Mouse (Mus musculus) mesoderm, embryonic 11.5 days (tissue): ENCODE data around the gene Hnf4a.
A peak's percentile ranks its signal among the peaks of the same experiment; 100 is the strongest.
"Not testable (repeated sequence)": the region's sequence is repeated elsewhere in the genome, so short reads cannot be mapped to it uniquely, and the experiment has no call there.

ENCODE experiments used
- DNase-seq: peaks from one replicate; pipeline ENCODE4 v3.0.0-alpha.2; 2012; ENCODE audit warnings: low read depth, low spot score

The Hnf4a gene

GRCm38 (mm10) chr2:163506300-163507004 is at the start of gene Hnf4a:
Hnf4a (plus strand) TSS chr2:163506808.
- DNase-seq: no peak

- DNase-seq: no peak
Measured at GRCm38 (mm10) chr2:163458539-163459265, 47.9 kb upstream of the Hnf4a start.

DNA sequence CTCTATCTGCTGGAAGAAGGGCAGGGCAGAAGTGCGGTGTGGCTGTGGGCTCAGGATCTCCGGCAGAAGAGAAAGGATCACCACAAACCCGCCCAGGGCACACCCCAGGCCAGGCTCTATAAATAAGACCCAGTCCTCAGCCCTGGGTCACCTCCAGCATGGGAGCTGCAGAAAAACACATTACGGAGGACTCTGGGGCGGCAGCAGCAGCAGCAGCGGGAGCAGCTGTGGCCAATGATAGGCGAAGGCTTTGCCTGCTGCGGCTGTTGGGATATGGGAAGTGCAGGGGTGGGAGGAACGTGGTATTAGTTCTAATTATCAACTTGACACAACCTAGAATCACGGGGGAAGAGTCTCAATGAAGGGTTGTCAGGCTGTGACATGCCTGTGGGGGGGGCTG is 47.2 kb upstream of the Hnf4a start:
- no peak for DNase-seq

DNA sequence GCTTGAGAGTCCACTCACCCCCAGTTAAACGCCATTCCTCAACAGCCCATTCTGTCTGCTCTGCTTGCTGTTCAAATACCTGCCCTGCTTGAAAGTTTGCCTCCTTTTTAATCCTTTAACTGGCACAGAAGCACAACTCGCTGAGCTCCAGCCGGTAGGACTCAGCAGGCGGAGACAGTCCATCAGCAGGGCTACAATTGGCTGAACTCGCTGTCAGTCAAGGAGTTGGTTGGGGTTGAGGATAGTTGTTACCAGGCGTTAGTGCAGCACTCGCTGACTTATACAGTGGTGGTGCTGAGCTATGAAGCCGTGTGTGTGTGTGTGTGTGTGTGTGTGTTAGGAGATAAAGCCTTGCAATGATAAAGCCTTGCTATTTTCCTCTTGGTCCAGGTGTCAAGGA is 46.0 kb upstream of the Hnf4a start:
- no peak for DNase-seq

GRCm38 (mm10) chr2:163461307-163461706 is 45.3 kb upstream of the Hnf4a start:
- not testable (repeated sequence) for DNase-seq

- no peak for DNase-seq
Measured at GRCm38 (mm10) chr2:163462386-163462785, 44.2 kb upstream of the Hnf4a start.

DNA sequence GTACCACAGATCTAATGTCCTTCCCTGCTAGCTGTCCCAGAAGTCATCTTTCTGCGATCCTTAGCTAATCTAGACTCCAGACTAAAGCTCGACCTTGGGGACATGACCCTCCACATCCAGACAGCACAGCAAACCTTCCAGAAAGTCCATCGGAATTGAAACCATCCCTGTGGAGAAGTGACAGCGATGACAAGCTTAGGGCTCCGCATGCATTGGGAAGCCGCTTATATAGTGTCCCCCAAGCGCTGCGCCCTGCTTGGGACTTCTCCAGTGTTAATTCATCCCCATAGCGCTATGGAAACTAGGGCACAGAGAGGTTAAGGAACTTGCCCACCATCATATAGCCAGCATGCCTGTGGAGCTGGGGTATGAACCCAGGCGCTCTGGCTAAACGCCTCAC is 43.8 kb upstream of the Hnf4a start:
- no peak for DNase-seq

GRCm38 (mm10) chr2:163463251-163463769 is 43.3 kb upstream of the Hnf4a start:
- no peak for DNase-seq

- DNase-seq: no peak
Measured at GRCm38 (mm10) chr2:163463998-163464397, 42.6 kb upstream of the Hnf4a start.

GRCm38 (mm10) chr2:163464562-163464961 is 42.0 kb upstream of the Hnf4a start:
- no peak for DNase-seq

GRCm38 (mm10) chr2:163466771-163467170 is 39.8 kb upstream of the Hnf4a start:
- no peak for DNase-seq

- DNase-seq: no peak
Measured at GRCm38 (mm10) chr2:163467585-163467984, 39.0 kb upstream of the Hnf4a start.

DNA sequence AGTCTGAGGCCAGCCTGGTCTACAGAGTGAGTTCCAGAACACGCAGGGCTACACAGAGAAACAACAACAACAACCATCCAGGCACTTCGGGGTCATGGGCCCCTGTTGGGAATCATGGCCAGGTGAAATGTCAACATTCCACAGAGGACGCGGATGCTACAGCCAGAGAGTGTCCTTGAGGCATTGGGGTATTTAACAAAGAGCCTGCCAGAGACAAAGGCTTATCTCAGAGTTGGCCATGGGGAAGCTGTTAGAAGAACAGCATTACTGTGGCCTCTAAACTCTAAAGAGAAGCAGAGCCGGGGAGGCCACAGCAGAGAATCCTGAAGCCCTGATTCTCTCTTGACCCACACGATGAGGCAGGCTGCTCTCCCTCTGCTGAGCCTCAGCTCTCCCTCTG is 37.7 kb upstream of the Hnf4a start:
- DNase-seq: no peak

- no peak for DNase-seq
Measured at GRCm38 (mm10) chr2:163469711-163470110, 36.9 kb upstream of the Hnf4a start.

- no peak for DNase-seq
Measured at GRCm38 (mm10) chr2:163471136-163471535, 35.5 kb upstream of the Hnf4a start.

DNA sequence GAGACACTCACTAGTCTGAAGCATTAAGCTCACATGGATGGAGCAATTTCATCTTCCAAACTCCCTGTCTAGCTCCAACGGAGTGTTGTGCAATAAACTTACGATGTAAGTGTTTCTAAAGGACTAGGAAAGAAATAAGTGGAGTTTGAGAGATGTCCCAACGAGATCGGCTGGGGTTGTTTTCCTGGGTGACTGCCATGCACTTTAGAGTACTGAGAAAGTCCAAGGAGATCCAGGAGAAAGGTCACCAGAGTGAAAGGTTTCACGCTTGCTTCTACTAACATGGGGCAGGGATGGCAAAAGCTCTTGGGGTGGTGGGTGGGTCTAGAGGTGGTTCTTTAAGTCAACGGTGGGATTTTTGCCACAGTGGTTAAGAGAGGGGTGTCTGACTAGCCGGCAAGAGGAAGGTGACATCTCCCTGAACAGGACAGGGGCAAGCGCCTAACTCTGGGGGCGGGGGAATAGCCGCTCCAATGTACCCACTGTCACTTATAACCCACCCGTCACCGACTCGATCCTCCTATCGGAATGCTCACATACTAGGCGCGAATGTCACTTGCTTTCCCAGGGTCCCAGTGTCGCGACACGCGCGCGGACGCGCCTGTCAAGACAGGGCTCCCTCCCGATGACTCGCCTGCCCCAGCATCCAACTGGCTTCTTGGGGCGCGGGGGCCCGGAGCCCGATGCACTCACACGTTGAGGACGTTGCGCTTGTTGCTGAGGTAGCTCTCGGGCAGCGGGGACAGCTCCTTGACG is 34.7 kb upstream of the Hnf4a start:
- DNase-seq: no peak

- peak; percentile 99 for DNase-seq
Measured at GRCm38 (mm10) chr2:163472466-163472851, 34.1 kb upstream of the Hnf4a start, which contains the start of gene Fitm2. Fitm2 (minus strand) TSS chr2:163472629.

- DNase-seq: no peak
Measured at GRCm38 (mm10) chr2:163480191-163480825, 26.3 kb upstream of the Hnf4a start.

GRCm38 (mm10) chr2:163481539-163482029 is 25.0 kb upstream of the Hnf4a start:
- peak; percentile 68 for DNase-seq

DNA sequence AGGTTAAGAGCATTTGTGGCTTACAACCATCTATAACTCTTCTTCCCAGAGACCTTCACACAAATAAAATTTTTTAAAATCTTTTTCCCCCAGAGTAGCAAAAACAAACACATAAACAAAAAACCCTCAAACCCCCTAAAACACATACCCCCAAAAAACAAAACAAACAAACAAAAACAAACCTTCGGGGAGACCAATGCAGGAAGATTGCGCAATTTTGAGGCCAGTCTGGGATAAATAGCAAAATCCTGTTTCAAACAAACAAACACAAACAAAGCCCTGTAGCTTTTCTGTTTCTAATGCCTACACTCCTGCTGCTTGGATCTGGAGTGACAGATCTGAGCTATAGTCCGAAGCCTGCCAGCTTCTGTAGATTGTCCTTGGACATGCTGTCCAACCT is 19.2 kb upstream of the Hnf4a start:
- DNase-seq: no peak

DNA sequence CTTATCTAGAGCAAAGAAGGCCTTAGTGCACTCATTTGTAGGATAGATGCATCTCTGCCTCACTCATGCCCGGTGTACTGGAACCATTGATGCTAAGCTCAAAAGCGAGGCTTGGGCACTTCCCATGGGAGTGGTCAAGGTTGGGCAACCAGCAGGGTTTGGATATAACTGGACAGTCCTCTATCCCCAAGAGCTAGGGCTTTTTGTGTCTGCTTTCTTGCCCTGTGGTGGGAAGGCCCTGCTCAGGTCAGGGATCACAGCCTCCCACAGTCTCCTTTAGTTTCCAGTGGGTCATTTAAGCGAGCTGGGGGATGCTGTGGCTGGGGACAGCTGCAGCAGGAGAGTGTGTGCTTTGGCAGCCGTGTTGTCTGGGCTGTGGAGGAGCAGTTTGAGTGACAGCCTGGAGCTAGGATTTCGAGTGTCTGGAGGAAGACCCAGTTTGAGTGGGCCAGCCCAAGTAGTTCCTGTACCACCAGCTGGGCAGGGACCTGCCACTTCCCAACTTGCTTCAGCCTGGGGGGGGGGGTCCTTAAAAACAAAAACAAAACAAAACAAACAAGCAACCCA is 16.8 kb upstream of the Hnf4a start:
- no peak for DNase-seq
